Mouse (Mus musculus) liver, adult (tissue): ENCODE data around the gene Haspin.

Experiments
- GATA4 ChIP-seq: IDR thresholded peaks from 2 replicates; pipeline ENCODE4 v1.6.1; 2014; ENCODE audit warnings: mild to moderate bottlenecking, low read length; ENCODE audit not compliant: insufficient replicate concordance

Gene Haspin

GRCm38 (mm10) chr11:73159957-73160810, 22.1 kb upstream of the Haspin start, which contains the start of gene P2rx5:
P2rx5 (plus strand) TSS chr11:73160421.
- TF ChIP-seq GATA4 = no peak

- no peak for TF ChIP-seq GATA4
Observed at GRCm38 (mm10) chr11:73155071-73155470, 17.0 kb upstream of the Haspin start.

GRCm38 (mm10) chr11:73148209-73148608, 10.1 kb upstream of the Haspin start:
- TF ChIP-seq GATA4 = no peak

- no peak for TF ChIP-seq GATA4
Observed at GRCm38 (mm10) chr11:73146975-73147365, 8.9 kb upstream of the Haspin start.

- no peak for TF ChIP-seq GATA4
Observed at GRCm38 (mm10) chr11:73146026-73146974, 8.2 kb upstream of the Haspin start.

- no peak for TF ChIP-seq GATA4
Observed at GRCm38 (mm10) chr11:73144261-73144681, 6.2 kb upstream of the Haspin start.

- TF ChIP-seq GATA4 = no peak
Observed at GRCm38 (mm10) chr11:73137116-73137515, 978 bp downstream of the Haspin start.

GRCm38 (mm10) chr11:73136587-73136986, 1.5 kb downstream of the Haspin start:
- no peak for TF ChIP-seq GATA4

GRCm38 (mm10) chr11:73134222-73134621, 3.9 kb downstream of the Haspin start:
- TF ChIP-seq GATA4 = no peak

GRCm38 (mm10) chr11:73132999-73133398, 5.1 kb downstream of the Haspin start:
- TF ChIP-seq GATA4 = no peak

GRCm38 (mm10) chr11:73131020-73131419, 7.1 kb downstream of the Haspin start:
- TF ChIP-seq GATA4 = no peak

GRCm38 (mm10) chr11:73126495-73126894, 11.6 kb downstream of the Haspin start:
- TF ChIP-seq GATA4 = no peak

- TF ChIP-seq GATA4 = no peak
Observed at GRCm38 (mm10) chr11:73111414-73111813, 26.7 kb downstream of the Haspin start.

- TF ChIP-seq GATA4 = no peak
Observed at GRCm38 (mm10) chr11:73109941-73110340, 28.2 kb downstream of the Haspin start.

- peak; percentile 36; the same call in 1 of the 2 replicates for TF ChIP-seq GATA4
Observed at GRCm38 (mm10) chr11:73108898-73109625, 29.0 kb downstream of the Haspin start.

GRCm38 (mm10) chr11:73108195-73108897, 29.7 kb downstream of the Haspin start:
- peak; percentile 50; the same call in 1 of the 2 replicates for TF ChIP-seq GATA4
